ENCODE assay signal across 7 mouse cellular contexts in genomic region chr6:113604432-113605223, GRCm38 (mm10). TPM values are rescaled to one million over a fixed set of nuclear protein-coding genes. Genes with fewer than 3 reads are reported as not detected.
DNase-seq lines count a peak whose midpoint lies in the region; ATAC-seq lines count a peak whose summit lies in the region.

Gene Brk1 (plus strand): TSS chr6:113604772.

- H3K9me3 ChIP-seq in intestine, embryonic 16.5 days (ENCODE audit: control insufficient read depth, low read length), result no peaks in the 10 kb centered on the region
- H3K9me3 ChIP-seq in midbrain, embryonic 11.5 days (ENCODE audit: control insufficient read depth, low read length), result no peaks in the 10 kb centered on the region

- peak within 1 kb of the TSS; percentile 87 for H3K4me3 ChIP-seq in intestine, embryonic 16.5 days (ENCODE audit: low read length)
- peak within 1 kb of the TSS; percentile 94 for H3K4me3 ChIP-seq in midbrain, embryonic 11.5 days (ENCODE audit: low read depth, low read length)

- under 1% methylated on average over 63 of the region's 65 CpGs for WGBS in intestine, embryonic 16.5 days
- WGBS in midbrain, embryonic 11.5 days, result under 1% methylated on average over 62 of the region's 65 CpGs

- DNase-seq in adrenal gland, adult 18-20 months (ENCODE audit: low spot score in 2 of 2), result peak; percentile 86 to 89
- DNase-seq in embryo, embryonic 11 days, result peak; percentile 92
- peak; percentile 77 to 84 for DNase-seq in gastrocnemius, postnatal 36 days
- peak; percentile 90 for DNase-seq in left cerebral cortex, postnatal 36 days (ENCODE audit: low spot score in 2 of 2)
- DNase-seq in midbrain, embryonic 11.5 days (ENCODE audit: low spot score, missing footprints), result peak; percentile 99
- DNase-seq in skeletal muscle tissue, adult 2 months (ENCODE audit: low read depth, low spot score), result peak; percentile 90

- no peaks in the 10 kb centered on the region for H3K36me3 ChIP-seq in intestine, embryonic 16.5 days (ENCODE audit: control insufficient read depth, insufficient read depth, low read length)
- no peaks in the 10 kb centered on the region for H3K36me3 ChIP-seq in midbrain, embryonic 11.5 days (ENCODE audit: control insufficient read depth, insufficient read depth, low read length)

- H3K27ac ChIP-seq in intestine, embryonic 16.5 days (ENCODE audit: low read length), result peak within 1 kb of the TSS; percentile 66
- H3K27ac ChIP-seq in midbrain, embryonic 11.5 days (ENCODE audit: low read depth, low read length), result no peak within 1 kb of the TSS; the same call in 1 of the 2 replicates

- H3K4me2 ChIP-seq in intestine, embryonic 16.5 days (ENCODE audit: low read depth, low read length), result peak within 1 kb of the TSS; percentile 89
- peak within 1 kb of the TSS; percentile 79 for H3K4me2 ChIP-seq in midbrain, embryonic 11.5 days

- peaks cover 20% of the 10 kb centered on the region for H3K4me1 ChIP-seq in intestine, embryonic 16.5 days (ENCODE audit: control insufficient read depth, insufficient read depth, low read length)
- H3K4me1 ChIP-seq in midbrain, embryonic 11.5 days (ENCODE audit: control insufficient read depth, insufficient read depth, low read length), result peaks cover 13% of the 10 kb centered on the region; the same call in 1 of the 2 replicates

- peak; percentile 94 for ATAC-seq in intestine, embryonic 16.5 days
- peak; percentile 94 for ATAC-seq in midbrain, embryonic 11.5 days (ENCODE audit: low FRiP score)

- no peaks in the 10 kb centered on the region for H3K27me3 ChIP-seq in intestine, embryonic 16.5 days (replicated peaks; ENCODE audit: control insufficient read depth, insufficient read depth, low read length)
- H3K27me3 ChIP-seq in midbrain, embryonic 11.5 days (ENCODE audit: control insufficient read depth, insufficient read depth, low read length), result no peaks in the 10 kb centered on the region

- intact Hi-C loops in gastrocnemius, postnatal 36 days (cut with DNase I), result no loop called here
- intact Hi-C loops in left cerebral cortex, postnatal 36 days (cut with DNase I), result loop anchor here (5.0 kb wide), 2 partner anchors 72 to 102 kb away; partner anchors contain the start of genes Emc3, Fancd2 and Prrt3

- H3K9ac ChIP-seq in intestine, embryonic 16.5 days (ENCODE audit: low read depth, low read length), result peak within 1 kb of the TSS; percentile 89
- H3K9ac ChIP-seq in midbrain, embryonic 11.5 days (ENCODE audit: low read length), result peak within 1 kb of the TSS; percentile 92

RNA-seq across cellular contexts. Expression of gene Brk1, which starts in this region (rescaled TPM):
- 100 to 1,000 TPM; 150 to 205 TPM for total RNA-seq in adrenal gland, adult 18-20 months (2021)
- 10 to 100 TPM; 36.3 to 37.5 TPM for total RNA-seq in gastrocnemius, postnatal 36 days (2021)
- 185 and 199 TPM in 2 replicates for polyA plus RNA-seq in intestine, embryonic 16.5 days (2015; fragmentation: Nextera tagmentation; extraction: Ambion mirVana)
- total RNA-seq in left cerebral cortex, postnatal 36 days (2021), result 100 to 1,000 TPM; 218 to 259 TPM
- polyA plus RNA-seq in midbrain, embryonic 11.5 days (2014; fragmentation: Nextera tagmentation; extraction: Ambion mirVana), result 223 and 232 TPM in 2 replicates
